Mouse (Mus musculus) megakaryocyte-erythroid progenitor cell, adult 5-6 weeks (primary cell): ENCODE measurements around the gene Grid2. TPM values are rescaled to one million over a fixed set of nuclear protein-coding genes. Genes with fewer than 3 reads are reported as not detected.
"Not testable (repeated sequence)": the region's sequence is repeated elsewhere in the genome, so short reads cannot be mapped to it uniquely, and the experiment has no call there.

ENCODE experiments used
- ATAC-seq: replicated peaks from 2 replicates; pipeline ENCODE4 v1.8.0; 2016; ENCODE audit warnings: mild to moderate bottlenecking, inconsistent platforms; ENCODE audit not compliant: severe bottlenecking, poor library complexity, low FRiP score, low TSS enrichment
- total RNA-seq, 2 experiments: library from RNA; stranded (forward) in 1 of 2; stranded (reverse) in 1 of 2; fragments of 200-1000, 215-1000 nt in 1 of 2; fragments of >200 nt in 1 of 2; fragmentation: Nextera tagmentation in 1 of 2; gene quantifications; 2 replicates each; pipeline ENCODE4 v1.2.3; 2014 to 2017

Gene Grid2
- total RNA-seq, 2 experiments from 2014 or later: not detected

GRCm38 (mm10) chr6:63568741-63569140 is 313.1 kb downstream of the Grid2 start:
- not testable (repeated sequence) for ATAC-seq

GRCm38 (mm10) chr6:63590681-63591080 is 335.0 kb downstream of the Grid2 start:
- no peak for ATAC-seq

DNA sequence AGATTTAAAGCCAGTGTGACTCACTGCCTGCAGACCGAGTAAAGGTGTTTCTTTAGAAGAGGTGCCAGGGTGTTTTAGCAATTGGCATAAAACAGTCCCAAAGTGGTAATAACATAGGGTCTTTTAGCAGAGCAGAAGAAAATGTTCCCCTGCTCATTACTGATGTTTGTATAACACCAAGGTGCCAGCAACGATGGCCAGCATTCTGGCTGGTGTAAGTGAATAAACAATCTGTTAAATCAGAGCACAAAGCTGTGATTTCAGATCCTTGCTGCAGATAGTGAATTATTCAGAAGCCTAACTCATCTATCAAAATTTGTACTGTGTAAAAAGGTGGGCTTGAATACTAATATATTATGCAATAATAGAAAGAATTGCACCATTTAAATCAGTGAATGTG is 353.9 kb downstream of the Grid2 start:
- ATAC-seq: no peak

- ATAC-seq: no peak
Measured at GRCm38 (mm10) chr6:63635970-63636369, 380.3 kb downstream of the Grid2 start.

DNA sequence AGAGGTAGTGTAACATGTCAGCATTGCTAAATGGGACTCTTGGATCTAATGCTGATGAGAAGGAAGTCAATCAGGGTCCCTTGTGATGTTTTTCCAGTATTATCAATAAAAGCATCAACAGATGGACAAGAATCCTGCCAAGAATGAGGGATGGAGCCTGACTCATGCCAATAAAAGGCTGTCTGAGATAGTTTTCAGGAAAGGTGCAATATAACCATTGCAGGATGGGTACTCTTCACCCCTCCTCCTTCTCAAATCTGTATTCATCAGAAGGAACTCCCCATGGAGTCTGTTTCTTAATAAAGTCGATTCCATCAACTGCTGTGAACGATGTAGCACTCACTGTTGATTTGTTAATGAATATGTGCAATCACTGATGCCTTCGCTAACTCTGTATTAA is 403.7 kb downstream of the Grid2 start:
- no peak for ATAC-seq

DNA sequence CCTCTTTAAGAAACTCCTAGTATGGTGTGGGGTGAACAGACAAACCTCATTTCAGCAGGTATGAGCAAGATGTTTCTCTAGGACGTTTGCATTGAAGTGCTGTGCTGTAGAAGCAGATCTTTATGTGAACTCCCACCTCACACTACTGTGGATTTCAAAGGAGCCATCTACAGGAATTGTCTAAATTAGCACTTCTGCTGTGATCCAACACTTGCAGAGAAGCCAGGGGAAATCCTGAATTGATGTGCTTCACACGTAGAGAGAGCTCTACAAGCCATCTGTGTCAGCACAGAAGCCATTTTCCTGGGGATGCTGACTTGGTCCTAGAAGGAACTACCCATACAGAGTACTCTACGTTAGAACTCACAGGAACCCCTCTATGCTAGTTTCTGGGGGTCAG is 430.0 kb downstream of the Grid2 start:
- ATAC-seq: no peak

DNA sequence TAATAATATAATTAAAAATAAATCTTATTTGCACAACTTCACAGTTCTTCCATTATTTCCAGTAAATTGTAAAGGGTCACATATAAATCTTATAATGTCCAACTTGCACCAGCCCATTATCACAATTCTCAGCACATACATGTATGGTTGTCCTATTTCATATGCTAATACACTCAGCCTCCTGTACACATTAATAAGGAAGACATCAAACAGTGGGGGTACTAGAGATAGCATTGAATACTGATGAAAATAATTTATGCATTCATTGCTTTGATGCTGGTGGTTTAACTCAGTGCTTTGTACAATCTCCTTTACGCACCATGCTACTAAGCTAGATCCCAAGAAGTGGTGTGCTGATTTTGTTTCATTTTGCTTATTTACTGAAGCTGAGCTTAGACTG is 446.0 kb downstream of the Grid2 start:
- ATAC-seq: no peak

GRCm38 (mm10) chr6:63733740-63734139 is 478.1 kb downstream of the Grid2 start:
- no peak for ATAC-seq

DNA sequence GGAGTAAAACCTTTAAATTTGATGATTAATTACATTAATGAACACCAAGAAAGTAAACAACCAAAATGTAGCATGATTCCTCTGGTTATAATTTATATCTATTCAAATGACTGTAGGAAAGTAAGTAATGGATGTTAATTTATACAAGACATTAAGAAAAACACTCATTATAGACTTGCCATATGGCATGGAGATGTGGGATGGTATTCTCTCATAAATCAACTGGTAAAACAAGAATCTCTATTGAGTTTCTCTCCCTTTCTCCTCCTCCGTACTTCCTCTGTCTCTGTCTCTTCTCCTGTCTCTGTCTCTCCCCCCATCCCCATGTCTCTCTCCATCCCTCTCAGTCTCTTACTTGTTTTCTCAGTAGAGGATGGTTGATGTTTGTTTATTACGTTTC is 506.9 kb downstream of the Grid2 start:
- ATAC-seq: no peak

DNA sequence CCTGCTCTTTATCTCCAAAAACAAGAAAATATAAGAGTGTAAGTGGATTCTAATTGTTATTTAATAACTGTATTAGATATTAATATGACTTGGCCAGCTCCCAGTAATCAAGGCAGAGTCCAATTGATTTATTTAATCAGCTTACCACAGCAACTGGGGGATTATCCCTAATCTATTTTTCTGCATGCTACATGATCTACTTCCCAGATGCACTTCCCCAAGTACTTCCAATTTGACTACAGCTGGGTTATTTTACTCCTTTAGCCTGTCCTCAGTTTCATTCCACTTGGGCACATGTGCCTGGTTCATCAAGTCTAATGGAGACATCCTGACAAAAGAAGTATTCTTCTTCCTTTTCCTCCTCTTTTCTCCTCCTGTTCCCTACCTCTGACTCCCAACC is 539.0 kb downstream of the Grid2 start:
- no peak for ATAC-seq

DNA sequence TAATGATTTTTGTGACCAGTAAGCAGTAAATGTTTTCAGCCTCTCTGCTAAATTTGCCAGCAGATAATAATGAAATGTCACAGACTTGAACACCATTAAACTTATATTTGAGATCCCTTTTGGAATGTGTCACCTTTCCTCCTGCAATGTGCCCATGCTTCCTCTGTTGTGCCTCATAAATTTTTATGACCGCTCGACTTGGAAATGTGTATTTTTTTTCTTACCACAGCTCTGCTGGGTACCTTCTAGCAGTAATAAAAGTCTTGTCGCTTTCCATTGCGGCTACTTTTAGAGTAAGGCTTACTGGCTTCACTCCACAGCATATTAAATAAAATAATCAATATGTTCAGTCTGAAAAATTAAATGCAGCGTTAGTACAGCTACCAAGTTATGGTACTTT is 564.6 kb downstream of the Grid2 start:
- no peak for ATAC-seq

GRCm38 (mm10) chr6:63862628-63863027 is 607.0 kb downstream of the Grid2 start:
- no peak for ATAC-seq

- ATAC-seq: no peak
Measured at GRCm38 (mm10) chr6:63877088-63877764, 621.5 kb downstream of the Grid2 start.

DNA sequence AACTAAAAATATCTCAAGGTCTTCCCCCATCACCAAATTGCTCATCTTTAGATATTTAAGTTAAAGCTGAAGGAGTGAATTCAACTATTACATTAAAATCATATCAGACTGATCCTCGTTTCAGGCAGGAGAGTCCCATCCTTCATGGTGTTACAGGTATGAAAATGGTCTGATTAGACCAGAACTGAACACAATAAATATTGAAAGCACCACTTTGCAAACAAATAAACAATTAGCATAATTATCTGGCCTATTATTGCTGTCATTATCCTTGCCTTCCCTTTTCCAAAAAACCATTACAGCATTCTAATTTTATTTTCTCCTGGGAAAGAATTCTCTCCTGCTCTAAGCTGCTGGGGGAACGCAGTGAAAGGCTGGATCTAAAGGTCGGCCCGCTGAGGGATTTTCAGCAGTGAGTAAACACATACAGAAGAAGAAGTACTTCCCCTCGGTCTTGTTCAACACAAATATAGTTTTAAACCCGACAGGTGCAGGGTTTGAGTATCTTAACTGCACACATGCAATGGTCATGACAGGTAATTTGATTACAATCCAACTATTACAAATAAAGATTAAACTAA is 622.2 kb downstream of the Grid2 start:
- no peak for ATAC-seq

DNA sequence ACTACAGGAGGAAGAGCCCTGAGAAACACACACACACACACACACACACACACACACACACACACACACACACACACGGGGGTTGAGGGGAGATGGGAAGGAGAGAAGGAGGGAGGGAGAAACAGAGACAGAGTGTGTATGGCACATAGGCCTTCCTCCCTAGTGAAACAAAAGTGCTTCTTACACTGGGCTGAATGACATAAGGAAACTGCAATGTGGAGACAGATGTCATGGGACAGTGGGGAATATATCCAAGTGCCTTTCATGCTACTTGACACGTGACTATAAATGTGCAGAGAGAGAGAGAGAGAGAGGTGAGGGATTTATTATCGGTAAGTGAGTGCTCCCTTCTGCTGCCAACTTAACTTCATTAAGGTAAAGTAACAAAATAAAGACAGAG is 639.0 kb downstream of the Grid2 start:
- ATAC-seq: no peak

GRCm38 (mm10) chr6:63898171-63898570 is 642.5 kb downstream of the Grid2 start:
- no peak for ATAC-seq

DNA sequence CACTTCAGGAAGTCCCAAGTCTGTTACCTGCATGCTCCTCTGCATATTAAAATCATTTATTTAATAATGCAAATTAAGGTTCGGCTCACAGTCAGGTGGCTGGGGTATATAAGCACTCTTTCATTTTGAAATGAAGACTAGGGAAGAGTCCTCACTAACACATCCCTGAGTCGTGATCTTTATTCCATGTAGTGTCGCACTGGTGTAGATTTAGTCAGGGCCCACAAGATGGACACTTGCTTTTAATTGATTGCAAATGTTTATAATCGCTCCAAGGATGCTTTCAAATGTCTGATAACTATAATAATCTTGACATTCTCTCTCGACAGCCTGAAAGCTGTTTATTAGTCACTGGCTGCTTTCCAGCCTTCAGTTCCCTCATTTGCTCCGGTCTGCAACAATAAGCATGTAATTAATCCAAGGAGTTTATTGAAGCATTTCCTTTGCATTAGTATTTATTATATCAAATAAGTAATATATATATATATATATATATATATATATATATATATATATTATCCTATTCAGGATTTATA is 661.4 kb downstream of the Grid2 start:
- ATAC-seq: no peak

DNA sequence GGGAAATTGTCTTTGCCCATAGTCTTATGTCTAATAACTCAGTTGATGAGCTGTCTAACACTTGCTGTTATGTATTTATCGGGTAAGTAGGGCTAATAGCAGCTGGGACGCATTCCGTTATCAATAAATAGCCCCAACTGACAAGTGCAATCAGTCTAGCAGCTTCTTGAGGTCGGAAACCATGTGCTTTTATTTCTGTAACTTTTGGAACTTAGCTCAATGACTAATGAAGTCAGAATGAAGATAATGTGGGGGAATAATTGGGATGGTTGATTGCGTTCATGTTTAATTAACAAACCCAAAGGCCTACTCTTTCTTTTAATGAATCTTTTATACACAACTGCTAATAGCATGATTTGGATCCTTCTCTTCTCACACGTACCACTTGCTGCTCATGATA is 666.3 kb downstream of the Grid2 start:
- ATAC-seq: no peak

GRCm38 (mm10) chr6:63931201-63931600 is 675.5 kb downstream of the Grid2 start:
- ATAC-seq: no peak

- ATAC-seq: no peak
Measured at GRCm38 (mm10) chr6:63946721-63947120, 691.0 kb downstream of the Grid2 start.

- ATAC-seq: no peak
Measured at GRCm38 (mm10) chr6:63963789-63964188, 708.1 kb downstream of the Grid2 start.
